Mouse (Mus musculus) kidney, embryonic 15.5 days (tissue): ENCODE measurements around the gene Kcnj2. TPM values are rescaled to one million over a fixed set of nuclear protein-coding genes. Genes with fewer than 3 reads are reported as not detected.

Experiments used
- ATAC-seq: fragments of 200-750 bp; cut with Nextera tagmentation; replicated peaks from 2 replicates; pipeline ENCODE4 v1.8.0; 2017; ENCODE audit warnings: moderate TSS enrichment; ENCODE audit not compliant: low FRiP score
- H3K27ac ChIP-seq: fragments of 300-500 bp; sonication (generic); 2 replicates; pipeline ENCODE4 v1.5.1; 2015; ENCODE audit warnings: mild to moderate bottlenecking, inconsistent platforms
- H3K27me3 ChIP-seq: fragments of 300-500 bp; sonication (generic); 2 replicates; pipeline ENCODE4 v1.6.1; 2015; ENCODE audit warnings: inconsistent platforms
- H3K36me3 ChIP-seq: fragments of 300-500 bp; sonication (generic); 2 replicates; pipeline ENCODE4 v1.6.1; 2015; ENCODE audit warnings: inconsistent platforms
- H3K4me1 ChIP-seq: fragments of 300-500 bp; sonication (generic); 2 replicates; pipeline ENCODE4 v1.6.1; 2015; ENCODE audit warnings: inconsistent platforms
- H3K4me2 ChIP-seq: fragments of 300-500 bp; sonication (generic); 2 replicates; pipeline ENCODE4 v1.6.1; 2015; ENCODE audit warnings: moderate library complexity, mild to moderate bottlenecking, inconsistent platforms
- H3K4me3 ChIP-seq: fragments of 300-500 bp; sonication (generic); replicated peaks from 2 replicates; pipeline ENCODE4 v1.5.1; 2015; ENCODE audit warnings: mild to moderate bottlenecking, inconsistent platforms
- H3K9ac ChIP-seq: fragments of 300-500 bp; sonication (generic); 2 replicates; pipeline ENCODE4 v1.6.1; 2015; ENCODE audit warnings: mild to moderate bottlenecking, inconsistent platforms
- H3K9me3 ChIP-seq: fragments of 300-500 bp; sonication (generic); replicated peaks from 2 replicates; pipeline ENCODE4 v1.6.1; 2016; ENCODE audit warnings: inconsistent platforms
- WGBS: fragments of 180-500 bp; shearing (Covaris S2); methylation state at CpG from one replicate; pipeline ENCODE4 v1.1.7; 2015; ENCODE audit warnings: mixed read lengths; 5-methylcytosine and 5-hydroxymethylcytosine counted together
- polyA plus RNA-seq: library from polyadenylated mRNA; unstranded; fragments of >200 nt; fragmentation: Nextera tagmentation; extraction: Ambion mirVana; gene quantifications from 2 replicates; pipeline ENCODE4 v1.2.1, GENCODE M21; 2015

The Kcnj2 gene
- polyA plus RNA-seq: 2.1 and 2.5 TPM in 2 replicates

DNA sequence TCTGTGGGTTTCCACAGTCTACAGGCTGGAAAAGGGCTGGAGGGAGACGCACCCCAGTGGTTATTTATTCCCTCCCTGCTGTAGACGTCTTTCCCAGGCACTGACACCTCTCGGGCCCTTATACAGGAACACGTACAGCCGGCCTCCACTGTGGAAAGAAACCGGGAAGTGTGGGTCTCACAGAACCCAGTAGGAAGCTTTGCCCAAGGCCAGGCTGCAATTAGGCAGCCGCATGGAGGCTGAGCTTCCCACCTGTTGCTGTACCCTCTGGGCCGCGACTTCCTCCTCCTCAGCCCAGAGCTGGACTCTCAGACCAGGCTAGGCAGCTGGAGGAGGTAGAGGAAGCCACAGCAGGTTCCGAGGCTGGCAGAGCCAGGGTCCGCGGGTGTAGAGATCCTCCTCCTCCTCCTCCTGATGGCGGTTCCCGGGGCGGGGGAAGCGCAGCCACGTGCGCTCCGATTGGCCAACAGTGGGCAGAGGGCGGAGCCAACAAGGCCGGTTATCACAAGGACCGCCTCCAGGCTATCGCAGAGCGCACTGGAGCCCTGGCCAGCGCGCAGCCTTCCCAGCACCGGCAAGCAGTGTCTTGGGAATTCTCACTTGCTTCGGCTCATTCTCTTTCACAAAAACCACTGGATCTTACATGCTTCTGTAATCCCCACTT lies at the start of gene Kcnj2:
Gene Kcnj2, plus strand, starts transcription at position 530 of the 664 bp plus-strand sequence.
- Histone ChIP-seq H3K36me3 (no peaks in the 10 kb centered on the region), H3K27ac (peak within 1 kb of the TSS; percentile 59), H3K4me2 (peak within 1 kb of the TSS; percentile 96), H3K9ac (peak within 1 kb of the TSS; percentile 47), H3K4me1 (peaks cover 23% of the 10 kb centered on the region), H3K27me3 (peaks cover 22% of the 10 kb centered on the region), H3K9me3 (no peaks in the 10 kb centered on the region), H3K4me3 (peak within 1 kb of the TSS; percentile 61)
- under 1% methylated on average over 26 of the region's 28 CpGs for WGBS
- peak; percentile 99 for ATAC-seq

DNA sequence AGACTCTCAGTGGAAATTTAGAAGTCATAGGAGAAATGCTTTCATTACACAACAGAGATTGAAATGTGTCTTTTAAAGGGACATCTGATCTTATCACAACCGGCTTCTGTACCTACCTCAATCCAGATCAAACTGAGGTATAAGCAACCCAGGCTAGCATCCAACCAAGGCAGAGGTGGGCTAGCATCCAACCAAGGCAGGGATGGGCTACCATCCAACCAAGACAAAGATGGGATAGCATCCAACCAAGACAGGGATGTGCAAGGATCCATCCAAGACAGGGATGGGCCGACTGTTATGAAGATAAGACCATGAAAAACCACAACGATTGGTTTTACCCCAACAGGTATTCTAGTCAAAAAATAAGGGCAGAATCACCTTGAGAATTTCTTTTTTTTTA lies 49.8 kb upstream of the Kcnj2 start:
- Histone ChIP-seq H3K9ac (no peak overlapping the region), H3K9me3 (no peaks in the 10 kb centered on the region), H3K4me2 (no peak overlapping the region), H3K4me3 (no peak overlapping the region), H3K27ac (no peak overlapping the region), H3K36me3 (no peaks in the 10 kb centered on the region), H3K4me1 (no peaks in the 10 kb centered on the region), H3K27me3 (no peaks in the 10 kb centered on the region)
- WGBS: 94% methylated on average over 3 of the region's 3 CpGs
- no peak for ATAC-seq

DNA sequence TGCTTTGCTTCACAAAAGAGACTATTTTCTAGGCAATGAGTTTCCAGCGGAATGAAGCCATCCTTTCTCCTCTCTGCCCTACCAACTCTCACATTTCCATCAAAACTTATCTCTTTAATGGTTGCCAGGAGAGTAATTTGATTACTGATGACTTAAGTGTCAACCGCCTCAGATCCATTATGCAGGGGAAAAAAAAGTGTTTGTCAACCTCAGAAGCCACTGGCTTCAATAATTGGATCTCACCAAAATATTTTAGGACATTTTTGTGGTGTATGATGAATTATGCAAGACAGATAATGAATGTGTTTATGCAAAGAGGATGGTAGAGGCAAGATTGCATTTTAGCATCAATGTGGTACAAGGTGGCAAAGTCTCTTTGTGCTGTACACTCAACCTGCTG lies 45.8 kb upstream of the Kcnj2 start:
- ATAC-seq: no peak
- Histone ChIP-seq H3K9me3 (no peaks in the 10 kb centered on the region), H3K4me2 (no peak overlapping the region), H3K27ac (no peak overlapping the region), H3K9ac (no peak overlapping the region), H3K27me3 (no peaks in the 10 kb centered on the region), H3K4me1 (no peaks in the 10 kb centered on the region), H3K4me3 (no peak overlapping the region), H3K36me3 (no peaks in the 10 kb centered on the region)
- 59% methylated on average over 2 of the region's 2 CpGs for WGBS

DNA sequence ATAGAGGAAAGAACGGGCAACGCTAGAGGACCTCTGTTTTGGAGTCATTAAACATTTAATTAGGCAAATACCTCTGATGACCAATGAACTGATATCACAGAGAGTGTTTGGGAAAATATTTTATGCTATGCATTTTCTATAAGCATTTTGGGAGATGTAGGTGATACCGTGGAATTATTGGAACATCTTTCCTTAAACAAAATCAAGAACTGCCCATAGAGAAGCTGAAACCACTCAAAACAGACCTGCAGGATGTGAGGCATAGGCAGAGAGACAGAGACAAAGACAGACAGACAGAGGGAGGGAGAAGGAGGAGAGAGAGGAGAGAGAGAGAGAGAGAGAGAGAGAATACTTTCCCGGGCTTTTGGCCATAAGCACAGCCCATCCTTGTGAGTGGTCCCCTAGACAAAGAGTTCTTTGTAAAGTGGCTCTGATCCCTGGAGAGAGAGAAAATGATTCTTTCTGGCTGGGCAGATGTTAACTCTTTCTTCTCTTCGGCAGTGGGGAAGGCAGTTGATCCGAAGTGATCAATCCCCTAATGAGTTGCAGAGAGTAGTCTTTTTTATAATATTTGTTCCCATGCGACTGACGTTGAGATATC lies 43.2 kb upstream of the Kcnj2 start:
- no peak overlapping the region for H3K9ac ChIP-seq
- no peaks in the 10 kb centered on the region for H3K4me1 ChIP-seq
- 71% methylated on average over 8 of the region's 8 CpGs for WGBS
- no peaks in the 10 kb centered on the region for H3K36me3 ChIP-seq
- H3K4me3 ChIP-seq: no peak overlapping the region
- H3K9me3 ChIP-seq: no peaks in the 10 kb centered on the region
- ATAC-seq: no peak
- H3K27me3 ChIP-seq: no peaks in the 10 kb centered on the region
- H3K4me2 ChIP-seq: no peak overlapping the region
- no peak overlapping the region for H3K27ac ChIP-seq

DNA sequence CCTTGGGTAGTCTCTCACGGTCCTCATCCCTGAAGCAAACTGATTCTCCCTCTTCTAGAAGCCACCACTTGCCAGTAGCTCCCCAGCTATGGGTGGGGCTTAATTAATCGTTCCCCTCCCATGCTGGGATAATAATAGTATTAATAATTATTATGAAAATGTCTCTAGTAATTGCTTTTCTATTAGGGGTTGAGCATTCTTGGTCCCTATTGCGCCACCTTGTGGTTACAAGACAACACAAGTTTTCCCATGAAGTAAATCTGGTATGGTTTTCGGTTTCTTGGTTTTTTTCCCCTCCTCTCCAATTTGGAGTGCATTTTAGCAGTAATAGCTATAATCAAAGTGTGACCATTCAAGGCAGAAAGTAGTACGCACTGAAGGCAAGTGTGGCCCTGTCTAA lies 23.8 kb upstream of the Kcnj2 start:
- Histone ChIP-seq H3K27me3 (no peaks in the 10 kb centered on the region), H3K36me3 (no peaks in the 10 kb centered on the region), H3K4me1 (no peaks in the 10 kb centered on the region), H3K9ac (no peak overlapping the region), H3K4me3 (no peak overlapping the region), H3K9me3 (no peaks in the 10 kb centered on the region), H3K27ac (no peak overlapping the region), H3K4me2 (no peak overlapping the region)
- ATAC-seq: no peak
- 48% methylated on average over 5 of the region's 5 CpGs for WGBS

DNA sequence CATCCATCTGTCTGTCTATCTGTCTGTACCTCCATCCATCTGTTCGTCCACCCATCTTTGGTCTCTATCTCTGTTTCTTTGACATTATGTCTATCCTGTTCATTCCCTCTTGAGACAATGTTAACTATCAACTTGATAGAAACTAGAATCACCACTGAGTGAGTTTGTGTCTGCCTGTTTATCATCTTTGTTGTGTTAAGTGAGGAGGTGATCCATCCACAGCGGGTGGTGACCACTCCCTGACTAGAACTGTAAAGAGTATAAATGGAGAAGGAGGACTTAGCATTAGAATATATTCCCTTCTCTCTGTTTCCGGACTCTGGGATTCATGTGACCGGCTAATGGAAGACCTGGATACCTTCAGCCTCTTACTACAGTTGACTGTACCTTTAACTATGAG lies 22.7 kb upstream of the Kcnj2 start:
- no peak overlapping the region for H3K4me3 ChIP-seq
- no peak overlapping the region for H3K4me2 ChIP-seq
- ATAC-seq: no peak
- WGBS: 90% methylated on average over 4 of the region's 4 CpGs
- H3K36me3 ChIP-seq: no peaks in the 10 kb centered on the region
- no peaks in the 10 kb centered on the region for H3K4me1 ChIP-seq
- no peaks in the 10 kb centered on the region for H3K9me3 ChIP-seq
- H3K27me3 ChIP-seq: no peaks in the 10 kb centered on the region
- H3K27ac ChIP-seq: no peak overlapping the region
- no peak overlapping the region for H3K9ac ChIP-seq

DNA sequence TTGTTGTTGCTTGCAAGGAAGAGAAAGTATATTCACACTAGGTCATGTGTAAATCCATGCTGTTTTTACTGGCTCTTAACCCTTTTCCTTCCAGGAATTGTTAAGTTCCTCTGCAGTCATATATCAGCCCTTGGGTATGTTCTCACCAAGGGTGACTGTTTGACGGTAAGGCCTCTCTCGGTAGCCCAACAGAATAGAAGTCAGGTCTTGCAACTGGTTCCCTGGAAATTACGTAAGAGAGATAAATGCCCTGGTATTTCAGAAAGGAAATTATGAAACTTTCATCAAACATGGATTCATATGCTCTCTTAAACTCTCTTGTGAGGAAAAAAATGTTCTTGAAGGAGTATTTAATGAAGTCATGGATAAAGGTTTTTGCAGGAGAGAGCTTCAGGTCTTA lies 11.7 kb upstream of the Kcnj2 start:
- no peaks in the 10 kb centered on the region for H3K9me3 ChIP-seq
- H3K4me1 ChIP-seq: 0 out of 2 replicates have a peak, but pooled peaks cover 4% of the 10 kb centered on the region
- no peak for ATAC-seq
- H3K27ac ChIP-seq: no peak overlapping the region
- 68% methylated on average over 3 of the region's 3 CpGs for WGBS
- no peaks in the 10 kb centered on the region for H3K27me3 ChIP-seq
- H3K9ac ChIP-seq: no peak overlapping the region
- H3K36me3 ChIP-seq: no peaks in the 10 kb centered on the region
- no peak overlapping the region for H3K4me3 ChIP-seq
- no peak overlapping the region for H3K4me2 ChIP-seq

DNA sequence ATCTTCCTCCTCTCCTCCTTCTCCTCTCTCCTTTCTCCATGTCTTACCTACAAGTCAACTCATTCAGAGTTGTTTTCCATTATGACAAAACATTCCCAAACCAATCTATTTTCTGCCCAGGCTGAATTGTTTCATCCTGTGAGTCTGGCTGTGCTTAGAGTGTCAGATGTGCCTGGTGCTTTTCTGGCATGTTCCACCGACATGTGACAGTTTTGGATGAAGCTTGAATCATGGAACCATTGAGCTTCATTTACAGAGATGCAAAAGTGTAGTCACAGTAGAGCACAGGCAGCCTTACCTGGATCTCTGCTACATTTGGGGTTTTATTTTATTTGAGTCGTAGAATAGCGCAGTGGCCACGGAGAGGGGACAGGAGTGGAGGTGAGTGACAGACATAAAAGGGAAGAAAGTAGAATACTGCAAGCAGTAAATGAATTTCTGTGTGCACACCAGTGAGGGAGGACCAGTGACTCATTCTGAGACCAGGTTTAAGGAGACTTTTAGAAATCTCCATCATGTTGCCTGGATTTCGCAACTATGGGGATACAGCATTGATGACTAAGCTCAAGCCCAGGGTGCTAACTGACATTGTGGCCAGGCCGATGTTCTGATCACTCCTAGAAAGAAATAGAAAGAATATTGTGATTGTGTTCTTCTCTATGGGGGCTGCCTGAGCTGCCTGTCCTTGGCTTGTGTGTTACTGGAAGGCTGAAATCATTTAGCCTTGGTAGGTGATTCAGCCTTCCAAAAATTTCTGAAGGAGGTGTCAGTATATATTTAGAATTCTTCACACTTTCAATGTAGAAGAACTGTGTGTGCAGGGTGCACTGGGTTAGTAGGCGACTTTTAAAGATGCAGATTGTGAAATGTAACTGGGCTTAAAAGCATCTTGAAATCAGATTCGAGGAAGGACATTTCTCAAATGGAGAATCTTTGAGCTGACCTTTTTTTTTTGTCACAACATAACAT lies 10.8 kb upstream of the Kcnj2 start:
- Histone ChIP-seq H3K9me3 (no peaks in the 10 kb centered on the region), H3K36me3 (no peaks in the 10 kb centered on the region), H3K27ac (no peak overlapping the region), H3K4me2 (no peak overlapping the region), H3K9ac (no peak overlapping the region), H3K27me3 (no peaks in the 10 kb centered on the region), H3K4me3 (no peak overlapping the region), H3K4me1 (0 out of 2 replicates have a peak, but pooled peaks cover 4% of the 10 kb centered on the region)
- no peak for ATAC-seq
- WGBS: 89% methylated on average over 8 of the region's 8 CpGs

DNA sequence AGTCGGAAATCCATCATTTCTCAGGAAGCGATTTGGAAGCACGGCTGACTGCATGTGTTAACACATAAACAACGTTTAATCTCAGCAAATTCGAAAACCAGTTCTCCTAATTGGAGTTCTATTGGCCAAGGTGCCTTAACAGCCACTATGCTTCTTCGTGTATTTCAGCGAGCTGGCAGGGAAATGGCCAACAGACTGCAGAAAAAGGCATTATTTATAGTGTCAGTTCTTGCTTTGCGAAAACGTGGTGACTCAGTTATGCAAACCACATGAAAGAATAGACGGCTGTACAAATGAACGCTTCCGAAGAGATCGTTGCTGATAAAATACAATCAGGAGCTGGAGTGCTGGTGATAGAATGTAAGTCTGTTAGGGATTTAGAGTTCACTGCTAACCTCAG lies 9.9 kb upstream of the Kcnj2 start:
- WGBS: 54% methylated on average over 13 of the region's 13 CpGs
- no peak overlapping the region for H3K4me3 ChIP-seq
- no peak overlapping the region for H3K9ac ChIP-seq
- no peak overlapping the region for H3K27ac ChIP-seq
- 0 out of 2 replicates have a peak, but pooled peaks cover 4% of the 10 kb centered on the region for H3K4me1 ChIP-seq
- no peak for ATAC-seq
- H3K27me3 ChIP-seq: no peaks in the 10 kb centered on the region
- no peaks in the 10 kb centered on the region for H3K36me3 ChIP-seq
- no peaks in the 10 kb centered on the region for H3K9me3 ChIP-seq
- H3K4me2 ChIP-seq: no peak overlapping the region

DNA sequence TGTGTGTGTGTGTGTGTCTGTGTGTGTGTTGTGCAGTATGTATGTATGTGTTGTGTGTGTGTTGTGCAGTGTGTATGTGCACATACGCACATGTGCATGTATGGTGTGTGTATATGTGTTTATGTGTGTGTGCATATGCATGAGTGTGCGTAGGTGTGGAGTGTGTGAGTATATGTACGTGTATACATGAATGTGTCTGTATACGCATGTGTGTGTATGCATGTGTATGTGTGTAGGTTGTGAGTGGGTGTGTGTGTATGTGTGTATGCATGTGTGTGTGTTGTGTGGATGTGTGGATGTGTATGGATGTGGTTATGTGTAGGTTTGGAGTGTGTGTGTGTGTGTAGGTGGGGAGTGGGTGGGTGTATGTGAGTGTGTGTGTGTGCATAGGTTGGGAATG lies 8.5 kb upstream of the Kcnj2 start:
- no peak overlapping the region for H3K4me2 ChIP-seq
- H3K27me3 ChIP-seq: 0 out of 2 replicates have a peak, but pooled peaks cover 4% of the 10 kb centered on the region
- no peak for ATAC-seq
- H3K9me3 ChIP-seq: no peaks in the 10 kb centered on the region
- H3K27ac ChIP-seq: no peak overlapping the region
- H3K36me3 ChIP-seq: no peaks in the 10 kb centered on the region
- 93% methylated on average over 4 of the region's 4 CpGs for WGBS
- no peak overlapping the region for H3K9ac ChIP-seq
- H3K4me3 ChIP-seq: no peak overlapping the region
- 0 out of 2 replicates have a peak, but pooled peaks cover 4% of the 10 kb centered on the region for H3K4me1 ChIP-seq

DNA sequence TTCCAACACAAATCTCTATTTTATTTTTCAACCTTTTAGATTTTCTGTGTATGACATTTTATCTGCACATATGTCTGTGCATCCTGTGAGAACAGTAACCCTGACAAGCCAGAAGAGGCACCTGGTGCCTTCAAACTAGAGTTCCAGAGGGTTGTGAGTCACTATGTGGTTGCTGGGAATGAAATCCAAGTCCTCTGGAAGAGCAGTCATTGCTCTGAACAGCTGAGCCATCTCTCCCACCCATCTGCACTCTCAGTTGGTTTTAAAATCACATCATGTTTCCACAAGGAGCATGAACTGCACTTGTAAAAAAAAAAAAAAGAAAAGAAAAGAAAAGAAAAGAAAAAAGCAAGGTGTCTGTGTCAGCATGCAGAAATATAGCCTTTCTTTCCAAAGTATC lies 6.5 kb upstream of the Kcnj2 start:
- H3K4me1 ChIP-seq: 0 out of 2 replicates have a peak, but pooled peaks cover 4% of the 10 kb centered on the region
- H3K4me3 ChIP-seq: no peak overlapping the region
- no peak overlapping the region for H3K27ac ChIP-seq
- no peaks in the 10 kb centered on the region for H3K36me3 ChIP-seq
- H3K9ac ChIP-seq: no peak overlapping the region
- H3K27me3 ChIP-seq: 0 out of 2 replicates have a peak, but pooled peaks cover 4% of the 10 kb centered on the region
- no peaks in the 10 kb centered on the region for H3K9me3 ChIP-seq
- H3K4me2 ChIP-seq: no peak overlapping the region
- no peak for ATAC-seq

DNA sequence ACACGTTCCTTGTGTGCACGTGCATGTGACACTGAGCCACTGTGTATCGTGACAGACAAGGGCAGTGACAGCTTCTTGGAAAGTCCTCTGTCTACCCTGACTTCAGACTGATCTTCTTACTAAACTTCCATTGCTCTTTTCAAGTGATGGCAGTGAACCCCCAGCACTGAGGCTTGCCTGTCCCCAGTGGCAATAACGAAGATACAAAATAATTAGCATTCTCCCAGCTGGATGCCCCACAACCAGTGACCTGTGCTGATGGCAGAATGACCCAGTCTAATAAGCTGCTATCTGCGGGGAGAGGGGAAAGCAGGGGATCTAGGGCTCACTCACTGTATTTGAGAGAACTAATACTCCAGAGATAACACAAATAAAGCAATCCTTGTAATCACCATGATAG lies 5.7 kb upstream of the Kcnj2 start:
- Histone ChIP-seq H3K27me3 (0 out of 2 replicates have a peak, but pooled peaks cover 4% of the 10 kb centered on the region), H3K4me2 (no peak overlapping the region), H3K27ac (no peak overlapping the region), H3K4me3 (no peak overlapping the region), H3K36me3 (no peaks in the 10 kb centered on the region), H3K9ac (no peak overlapping the region), H3K9me3 (no peaks in the 10 kb centered on the region), H3K4me1 (0 out of 2 replicates have a peak, but pooled peaks cover 11% of the 10 kb centered on the region)
- WGBS: 56% methylated on average over 5 of the region's 5 CpGs
- no peak for ATAC-seq
